Comparison of ENCODE assay signal across 8 mouse cellular contexts in genomic region chr4:129696158-129696985, GRCm38 (mm10). TPM values are rescaled to one million over a fixed set of nuclear protein-coding genes. Genes with fewer than 3 reads are reported as not detected.
DNase-seq lines count a peak whose midpoint lies in the region; ATAC-seq and TF ChIP-seq lines count a peak whose summit lies in the region.

TSS of gene Tmem39b (minus strand) at chr4:129696838.

- H3K27me3 ChIP-seq in ES-Bruce4 (ENCODE audit: control insufficient read depth, insufficient read depth, low read length, poor library complexity, severe bottlenecking): no peaks in the 10 kb centered on the region
- no peaks in the 10 kb centered on the region for H3K27me3 ChIP-seq in forebrain, embryonic 14.5 days (replicated peaks; ENCODE audit: control insufficient read depth, insufficient read depth, low read length)
- H3K27me3 ChIP-seq in neural tube, embryonic 15.5 days (replicated peaks): no peaks in the 10 kb centered on the region

- TF ChIP-seq CTCF in ES-Bruce4 (IDR thresholded peaks at IDR 0.05; ENCODE audit: low read depth, low read length): no peak

- no peaks in the 10 kb centered on the region for H3K9me3 ChIP-seq in ES-Bruce4 (replicated peaks; ENCODE audit: control insufficient read depth, insufficient read depth, low read length, poor library complexity, severe bottlenecking)
- H3K9me3 ChIP-seq in forebrain, embryonic 14.5 days (replicated peaks; ENCODE audit: control insufficient read depth, low read length): no peaks in the 10 kb centered on the region
- H3K9me3 ChIP-seq in neural tube, embryonic 15.5 days (replicated peaks): no peaks in the 10 kb centered on the region

- peak; percentile 10; the same call in 1 of the 2 replicates for TF ChIP-seq EP300 in ES-Bruce4 (IDR thresholded peaks at IDR 0.05; ENCODE audit: insufficient read depth, low read depth, low read length)

- H3K4me3 ChIP-seq in ES-Bruce4 (ENCODE audit: low read depth, low read length): peak within 1 kb of the TSS; percentile 96
- peak within 1 kb of the TSS; percentile 64 for H3K4me3 ChIP-seq in forebrain, embryonic 14.5 days (ENCODE audit: low read depth, low read length)
- H3K4me3 ChIP-seq in neural tube, embryonic 15.5 days (replicated peaks): peak within 1 kb of the TSS; percentile 69

- peak within 1 kb of the TSS; percentile 87 for H3K9ac ChIP-seq in ES-Bruce4 (ENCODE audit: low read depth, poor library complexity, severe bottlenecking)
- H3K9ac ChIP-seq in forebrain, embryonic 14.5 days (ENCODE audit: low read length): peak within 1 kb of the TSS; percentile 84
- peak within 1 kb of the TSS; percentile 72 for H3K9ac ChIP-seq in neural tube, embryonic 15.5 days (replicated peaks)

- DNase-seq in forebrain, embryonic 14.5 days (ENCODE audit: low spot score): peak; percentile 98
- DNase-seq in heart, postnatal 14 days: peak; percentile 90 to 93
- peak; percentile 90 for DNase-seq in layer of hippocampus, adult 11-12 months (ENCODE audit: low spot score)
- peak; percentile 92 to 93 for DNase-seq in lung, adult 18-20 months
- DNase-seq in testis, postnatal 14 days (ENCODE audit: low spot score): peak; percentile 92

- peak; percentile 79; the same call in 1 of the 2 replicates for ATAC-seq in cerebellum, adult (ENCODE audit: insufficient number of reproducible peaks, low FRiP score, low TSS enrichment)
- peak; percentile 91 for ATAC-seq in forebrain, embryonic 14.5 days
- peak; percentile 89 for ATAC-seq in neural tube, embryonic 15.5 days (ENCODE audit: low FRiP score)

- H3K27ac ChIP-seq in ES-Bruce4 (ENCODE audit: insufficient read depth, low read length): peak within 1 kb of the TSS; percentile 60
- H3K27ac ChIP-seq in forebrain, embryonic 14.5 days (ENCODE audit: low read depth, low read length): peak within 1 kb of the TSS; percentile 96
- peak within 1 kb of the TSS; percentile 97 for H3K27ac ChIP-seq in neural tube, embryonic 15.5 days (replicated peaks)

- WGBS in forebrain, embryonic 14.5 days: under 1% methylated on average over 44 of the region's 57 CpGs
- WGBS in neural tube, embryonic 15.5 days: under 1% methylated on average over 57 of the region's 57 CpGs

- intact Hi-C loops in heart, postnatal 14 days (cut with DNase I): loop anchor here (2.0 kb wide), 1 partner anchor 24 kb away; the partner anchor contains the start of gene Kpna6

- no peak for TF ChIP-seq POLR2A in ES-Bruce4 (IDR thresholded peaks at IDR 0.05; ENCODE audit: insufficient read depth, low read length)

- H3K36me3 ChIP-seq in ES-Bruce4 (ENCODE audit: control insufficient read depth, insufficient read depth, low read length, poor library complexity, severe bottlenecking): no peaks in the 10 kb centered on the region
- H3K36me3 ChIP-seq in forebrain, embryonic 14.5 days (ENCODE audit: control insufficient read depth, insufficient read depth, low read length): peaks cover 28% of the 10 kb centered on the region
- peaks cover 28% of the 10 kb centered on the region for H3K36me3 ChIP-seq in neural tube, embryonic 15.5 days

- H3K4me1 ChIP-seq in ES-Bruce4 (ENCODE audit: control insufficient read depth, insufficient read depth, low read length): no peaks in the 10 kb centered on the region
- peaks cover 13% of the 10 kb centered on the region for H3K4me1 ChIP-seq in forebrain, embryonic 14.5 days (ENCODE audit: control insufficient read depth, insufficient read depth, low read length)
- H3K4me1 ChIP-seq in neural tube, embryonic 15.5 days: peaks cover 46% of the 10 kb centered on the region

- peak within 1 kb of the TSS; percentile 63 for H3K4me2 ChIP-seq in forebrain, embryonic 14.5 days (ENCODE audit: low read length)
- H3K4me2 ChIP-seq in neural tube, embryonic 15.5 days: peak within 1 kb of the TSS; percentile 67

RNA-seq across cellular contexts. Expression of gene Tmem39b, which starts in this region (rescaled TPM):
- 14.8 and 16.1 TPM in 2 replicates for polyA plus RNA-seq in ES-Bruce4 (2011; ENCODE audit: insufficient read depth, insufficient read length, low read depth, missing spikeins)
- polyA plus RNA-seq in forebrain, embryonic 14.5 days (2014; fragmentation: Nextera tagmentation; extraction: Ambion mirVana): 42.0 and 47.4 TPM in 2 replicates
- 1 to 10 TPM; 4.8 to 5.3 TPM for total RNA-seq in heart, postnatal 14 days (2021)
- 13.9 and 15.4 TPM in 2 replicates for polyA plus RNA-seq in neural tube, embryonic 15.5 days (2015; fragmentation: Nextera tagmentation; extraction: Ambion mirVana)

Comparison
In these comparisons a context has a peak if more than half of its experiments do, and no peak if none do; other contexts are left out.
1. Peak in every context shown above with its lines: DNase-seq, ATAC-seq, H3K4me3 ChIP-seq and H3K27ac ChIP-seq.